Mouse (Mus musculus): ENCODE measurements around the gene Ajm1.

The Ajm1 gene

GRCm38 (mm10) chr2:25583571-25583970 lies 2.0 kb upstream of the Ajm1 start:
- DNase-seq (ENCODE audit: low spot score): no peak

- no peak for DNase-seq (ENCODE audit: low spot score)
These were observed 1.5 kb upstream of the Ajm1 start for GRCm38 (mm10) chr2:25583120-25583481.

DNA sequence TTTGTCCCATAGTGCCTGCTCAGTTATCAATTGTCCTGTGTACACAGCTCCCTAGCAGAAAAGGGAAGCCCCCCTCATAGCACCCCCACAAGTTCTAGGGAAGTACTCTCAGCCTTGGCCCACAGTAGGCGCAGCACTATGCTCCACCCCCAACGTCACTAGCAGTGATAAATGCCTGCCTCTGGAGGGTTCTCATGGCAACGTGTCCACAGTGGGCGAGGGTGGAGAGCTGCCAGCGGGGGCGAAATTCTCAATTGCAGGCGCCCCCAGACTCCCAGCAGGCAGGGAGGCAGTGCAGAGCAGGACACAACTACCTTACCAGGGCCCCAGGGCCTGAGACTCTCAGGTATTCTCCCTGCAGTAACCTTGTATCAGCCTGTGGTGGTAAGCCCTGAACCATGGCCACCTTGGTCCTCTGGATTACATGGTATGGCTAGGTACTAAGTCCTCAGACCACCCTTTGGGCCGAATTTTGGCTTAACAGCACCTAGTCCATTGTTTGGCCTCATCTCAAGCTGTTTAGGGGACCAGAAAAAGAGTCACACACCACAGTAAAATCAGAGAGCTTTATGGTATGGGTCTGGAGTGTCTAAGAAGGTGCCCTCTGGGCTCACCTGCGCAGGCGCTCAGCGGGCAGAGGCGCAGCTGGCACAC lies 1.0 kb upstream of the Ajm1 start:
- no peak for DNase-seq (ENCODE audit: low spot score)

GRCm38 (mm10) chr2:25581901-25582301 lies 344 bp upstream of the Ajm1 start:
- no peak for DNase-seq (ENCODE audit: low spot score)

- no peak for DNase-seq (ENCODE audit: low spot score)
These were observed 896 bp downstream of the Ajm1 start for GRCm38 (mm10) chr2:25580621-25581101.

- DNase-seq (ENCODE audit: low spot score): peak; percentile 35
These were observed 1.7 kb downstream of the Ajm1 start for GRCm38 (mm10) chr2:25579737-25580460.

DNA sequence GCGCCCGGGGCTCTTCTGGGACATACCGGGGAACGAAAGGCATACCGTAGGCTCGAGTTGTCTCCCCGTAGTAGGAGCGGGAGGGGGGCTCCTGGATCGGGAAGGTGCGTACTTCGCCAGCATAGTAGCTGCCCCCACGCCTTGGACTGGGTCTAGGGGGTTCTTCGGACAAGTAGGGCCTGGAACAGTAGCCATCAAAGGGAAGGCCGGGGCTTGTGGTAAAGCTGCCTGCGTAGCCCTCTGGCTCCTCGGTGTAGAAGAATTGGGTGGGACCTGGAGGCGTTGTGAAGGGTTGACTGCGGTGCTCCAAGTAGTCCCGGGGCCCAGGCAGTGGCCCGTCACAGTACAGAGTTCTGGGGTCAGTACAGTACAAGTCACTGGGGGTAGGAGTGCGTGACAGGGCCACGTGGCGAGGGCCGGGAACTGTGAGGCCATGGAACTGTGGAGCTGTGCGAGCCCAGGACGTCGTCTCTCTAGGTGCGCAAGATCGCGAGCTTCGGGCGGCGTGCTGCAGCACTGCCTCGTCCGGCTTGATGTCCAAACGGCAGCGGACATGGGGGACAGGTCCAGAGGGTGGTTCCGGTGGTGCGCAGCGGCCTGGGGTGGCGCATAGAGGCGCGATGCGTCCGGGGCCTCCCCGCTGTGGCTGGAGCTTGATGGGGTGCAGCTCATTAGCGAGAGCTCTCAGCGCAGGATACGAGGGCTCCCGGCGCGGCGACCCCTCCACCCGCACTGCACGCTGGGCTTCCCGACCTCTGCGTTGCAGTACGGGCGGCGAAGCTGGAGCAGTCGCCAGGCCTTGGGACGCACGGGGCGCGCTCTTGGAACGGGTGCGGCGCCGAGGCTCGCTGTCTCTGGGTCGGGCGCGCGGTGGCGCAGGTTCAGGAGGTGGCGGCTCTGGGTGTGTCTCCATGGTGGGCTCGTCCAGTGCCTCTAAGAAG lies 2.5 kb downstream of the Ajm1 start:
- DNase-seq (ENCODE audit: low spot score): no peak

DNA sequence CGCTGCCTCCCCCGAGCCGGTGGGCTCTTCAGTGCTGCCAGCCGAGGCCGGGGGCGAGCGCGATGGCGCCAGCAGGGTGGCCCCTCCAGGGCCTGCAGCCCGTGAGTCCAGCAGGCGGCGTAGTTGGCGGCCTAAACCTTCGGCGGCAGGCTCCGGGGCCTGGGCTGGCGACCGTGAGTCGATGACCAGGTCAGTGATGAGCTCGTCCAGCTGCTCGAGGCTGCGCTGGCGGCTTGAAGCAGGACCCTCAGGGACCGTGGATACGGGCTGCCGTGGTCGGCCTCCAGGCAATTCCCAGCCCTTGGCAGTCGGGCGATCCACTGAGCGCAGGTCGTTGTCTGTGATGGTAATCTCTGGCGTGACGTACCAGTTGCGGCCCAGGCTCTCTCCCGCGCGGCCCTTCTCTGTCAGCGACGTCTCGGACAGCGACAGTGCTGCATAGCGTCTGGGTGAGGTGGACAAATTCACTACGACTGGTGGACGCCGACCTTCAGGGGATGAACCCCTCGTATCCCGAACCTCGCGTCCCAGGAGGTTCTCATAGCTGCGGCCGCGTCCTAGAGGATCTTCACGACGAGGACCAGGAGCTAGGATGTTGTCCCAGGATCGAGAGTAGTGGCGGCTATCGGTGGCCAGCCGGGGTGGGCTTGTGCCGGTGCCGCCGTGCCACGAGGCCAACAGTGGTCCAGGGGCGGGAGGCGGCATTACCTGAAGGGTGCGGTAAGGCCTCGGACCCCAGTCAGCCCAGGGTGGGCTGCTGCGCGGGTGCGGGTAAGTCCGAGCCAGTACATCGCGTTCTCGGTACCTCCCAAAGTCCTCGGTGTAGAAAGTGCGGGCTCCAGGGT lies 3.4 kb downstream of the Ajm1 start:
- DNase-seq (ENCODE audit: low spot score): no peak

- DNase-seq (ENCODE audit: low spot score): no peak
These were observed 4.3 kb downstream of the Ajm1 start for GRCm38 (mm10) chr2:25576965-25577891.

DNA sequence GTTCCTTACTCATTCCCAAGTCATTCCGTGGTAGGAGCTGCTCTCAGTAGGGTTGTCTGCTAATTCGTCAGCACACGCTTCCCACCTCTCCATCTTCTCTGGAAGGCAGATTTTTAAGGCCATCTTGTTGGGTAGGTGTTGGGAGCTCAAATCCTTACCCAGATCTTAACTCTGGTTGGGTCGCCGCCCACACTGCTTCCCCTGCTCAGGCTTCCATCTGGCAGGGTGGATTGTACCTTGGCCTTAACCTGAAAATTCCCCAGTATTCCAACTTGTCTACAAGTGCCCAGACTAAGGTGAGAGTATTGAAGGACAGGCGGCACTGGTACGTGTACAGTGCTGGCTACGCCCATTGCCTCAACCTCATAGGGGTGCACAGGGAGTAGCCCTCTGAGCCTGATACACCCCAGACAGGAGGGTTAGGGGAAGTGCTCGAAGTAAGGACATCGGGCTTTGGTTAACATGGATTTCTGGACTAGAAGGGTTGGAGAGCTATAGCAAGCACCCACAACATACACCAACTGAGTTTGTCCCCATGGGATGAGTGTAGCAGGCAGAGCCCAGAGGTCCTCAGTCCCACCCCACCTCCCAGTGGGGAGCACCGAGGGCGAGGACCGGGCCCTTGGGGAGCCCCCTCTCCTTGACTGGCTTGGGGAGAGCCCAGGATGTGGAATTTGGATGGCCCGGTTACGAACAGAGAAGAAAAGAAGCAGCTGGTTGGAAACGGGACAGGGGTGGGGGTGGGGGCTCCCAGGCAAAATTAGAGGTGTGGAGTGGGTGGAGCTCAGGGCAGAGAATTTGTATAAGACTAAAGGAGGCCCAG lies 5.3 kb downstream of the Ajm1 start:
- no peak for DNase-seq (ENCODE audit: low spot score)

GRCm38 (mm10) chr2:25575432-25576027 lies 6.0 kb downstream of the Ajm1 start:
- no peak for DNase-seq (ENCODE audit: low spot score)

- DNase-seq (ENCODE audit: low spot score): peak; percentile 92
These were observed 6.8 kb downstream of the Ajm1 start, which contains the start of the genes Mamdc4 and Phpt1 for GRCm38 (mm10) chr2:25574579-25575431. TSS of gene Mamdc4 (minus strand) at chr2:25574845. TSS of gene Phpt1 (minus strand) at chr2:25575224.

GRCm38 (mm10) chr2:25574136-25574535 lies 7.4 kb downstream of the Ajm1 start:
- no peak for DNase-seq (ENCODE audit: low spot score)

GRCm38 (mm10) chr2:25573068-25573467 lies 8.5 kb downstream of the Ajm1 start:
- no peak for DNase-seq (ENCODE audit: low spot score)

- DNase-seq (ENCODE audit: low spot score): no peak
These were observed 10.3 kb downstream of the Ajm1 start for GRCm38 (mm10) chr2:25571221-25571620.

DNA sequence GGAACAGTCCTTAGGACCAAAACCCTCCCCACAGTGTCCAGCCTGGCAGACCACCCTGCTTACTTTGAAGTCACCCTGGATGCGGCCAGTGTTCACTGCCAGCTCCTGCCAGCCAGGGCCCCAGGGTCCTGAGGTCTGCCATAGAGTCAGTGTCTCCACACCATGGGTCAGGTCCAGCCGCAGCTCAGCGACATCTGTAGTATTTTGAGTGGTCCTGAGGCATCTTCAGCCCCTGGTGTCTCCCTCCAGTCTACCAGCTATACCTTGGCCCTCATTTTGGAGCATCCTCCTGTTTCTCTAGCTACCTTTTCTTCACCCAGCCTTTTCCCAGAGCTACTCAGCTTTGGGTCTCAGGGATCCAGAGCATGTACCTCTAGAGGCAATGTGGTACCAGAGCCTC lies 12.2 kb downstream of the Ajm1 start:
- no peak for DNase-seq (ENCODE audit: low spot score)

DNA sequence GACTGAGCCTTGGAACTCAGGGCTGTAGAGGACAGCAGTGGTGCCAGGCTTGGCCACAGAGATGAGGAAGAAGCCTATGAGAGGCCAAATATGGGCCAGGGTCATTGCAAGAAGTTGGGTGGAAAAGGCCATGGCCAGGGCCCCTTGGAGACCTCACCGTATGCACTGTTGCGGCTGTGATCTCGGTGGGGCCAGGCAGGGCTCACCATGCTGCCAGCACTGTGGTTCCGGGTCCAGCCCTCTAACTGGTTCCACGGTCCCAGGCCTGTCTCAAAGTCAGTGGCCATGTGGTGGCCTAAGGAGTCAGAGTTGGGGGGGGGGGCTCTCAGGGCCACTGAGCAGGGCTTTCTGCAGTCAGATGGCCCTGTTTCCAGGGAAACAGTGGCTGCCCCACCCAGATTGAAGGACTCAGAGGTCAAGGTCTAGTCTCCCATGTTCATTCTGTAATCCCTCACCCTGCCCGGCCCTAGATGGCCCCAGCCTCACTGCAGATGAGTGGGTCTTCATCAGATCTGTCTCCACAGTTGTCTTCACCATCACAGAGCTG lies 13.0 kb downstream of the Ajm1 start:
- DNase-seq (ENCODE audit: low spot score): no peak

DNA sequence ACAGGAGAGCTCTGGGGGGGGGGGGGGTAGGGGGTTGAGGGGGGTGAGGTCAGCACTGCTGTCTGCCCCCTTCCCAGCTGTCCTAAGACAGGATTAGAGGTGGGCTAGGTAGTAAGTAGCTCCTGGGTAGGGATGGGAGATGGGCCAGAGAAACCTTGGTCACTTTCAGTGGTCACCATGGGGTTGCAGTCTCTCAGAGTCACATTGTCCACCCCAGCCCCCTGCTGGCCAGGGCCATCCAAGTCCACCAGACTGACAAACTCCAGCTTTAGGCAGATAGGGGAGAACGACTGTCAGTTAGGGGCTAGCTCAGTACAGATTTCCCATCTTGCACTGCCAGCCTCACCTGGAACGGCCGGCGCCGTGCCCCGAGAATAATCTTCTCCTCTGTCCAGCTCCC lies 15.0 kb downstream of the Ajm1 start:
- DNase-seq (ENCODE audit: low spot score): no peak

Measured in spleen, adult 12 weeks (tissue).